Mouse (Mus musculus) liver, embryonic 14.5 days (tissue): ENCODE results near the gene Cep250.

Experiments used
- CTCF ChIP-seq: IDR thresholded peaks from 2 replicates; pipeline ENCODE4 v1.5.1; 2016; ENCODE audit warnings: antibody characterized with exemption, low read depth, control low read depth
- EP300 ChIP-seq: IDR thresholded peaks from 2 replicates; pipeline ENCODE4 v1.6.1; 2016; ENCODE audit warnings: antibody characterized with exemption, low read depth

- TF ChIP-seq CTCF (no peak), EP300 (no peak)
These were observed 91.7 kb downstream of the Cep250 start for GRCm38 (mm10) chr2:156047929-156048328.
